Mouse (Mus musculus) heart, adult 9 months (tissue): Measurements from ENCODE around the gene St13.

ENCODE experiments used
- DNase-seq, 2 experiments: peaks; one replicate each; pipeline ENCODE4 v3.0.0; 2022; ENCODE audit warnings: low spot score in 2 of 2

St13 gene

DNA sequence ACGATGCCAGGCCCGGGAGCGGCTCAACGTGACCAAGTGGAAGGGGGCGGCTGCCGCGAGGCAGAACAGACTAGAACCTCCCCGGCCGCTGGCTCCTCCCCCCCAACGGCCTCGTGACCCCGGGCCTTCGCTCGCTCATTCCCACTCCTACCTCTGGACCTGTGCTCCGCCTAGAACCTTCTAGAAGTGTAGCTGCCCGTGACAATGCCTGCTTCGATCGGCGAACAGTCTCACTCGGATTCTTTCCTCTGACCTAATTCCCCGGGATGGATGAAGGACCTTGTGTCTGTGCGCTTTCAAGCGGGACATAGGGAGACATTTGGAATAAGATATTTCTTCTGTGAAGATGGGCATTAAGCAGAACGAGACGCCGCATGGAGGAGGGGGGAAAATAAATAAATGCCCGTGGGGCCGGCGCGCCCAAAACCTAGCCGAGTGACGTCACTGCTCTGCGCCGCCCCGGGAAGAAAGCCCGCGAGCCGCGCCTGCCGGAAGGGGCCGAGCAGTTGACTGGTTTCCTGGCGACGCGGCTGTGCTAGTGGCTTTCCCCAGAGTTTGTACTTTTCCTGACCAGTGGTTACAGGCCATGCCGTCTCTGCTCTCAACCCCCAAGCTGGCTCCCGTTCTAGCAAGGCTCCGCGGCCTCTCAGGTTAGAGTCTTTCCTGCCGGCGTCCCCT lies at the start of gene St13, which contains the start of gene Xpnpep3:
Gene St13, minus strand, starts transcription at position 440 of the 678 bp plus-strand sequence.
Gene Xpnpep3, plus strand, starts transcription at position 501 of the 678 bp plus-strand sequence.
- DNase-seq = peak; percentile 95 to 97

DNA sequence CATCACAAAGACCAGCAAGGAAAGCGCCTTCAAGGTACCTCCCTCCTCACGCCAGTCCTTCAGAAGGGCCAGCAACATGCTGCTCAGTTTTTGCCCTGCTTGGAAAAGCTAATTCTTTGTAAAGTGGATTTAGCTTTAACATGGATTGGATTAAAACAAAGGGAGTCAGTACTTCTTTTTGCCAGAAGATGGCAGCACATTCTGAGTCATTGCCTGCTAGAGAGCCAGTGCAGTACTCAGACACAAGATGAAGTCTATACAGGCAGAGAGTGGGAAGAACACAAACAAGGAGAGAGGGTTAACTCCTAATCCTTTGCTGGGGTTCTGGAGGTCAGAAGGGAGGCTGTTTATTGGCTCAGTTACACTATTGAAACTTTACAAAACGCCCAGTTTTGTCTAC lies 48.6 kb upstream of the St13 start:
- peak; percentile 20 to 67 for DNase-seq

DNA sequence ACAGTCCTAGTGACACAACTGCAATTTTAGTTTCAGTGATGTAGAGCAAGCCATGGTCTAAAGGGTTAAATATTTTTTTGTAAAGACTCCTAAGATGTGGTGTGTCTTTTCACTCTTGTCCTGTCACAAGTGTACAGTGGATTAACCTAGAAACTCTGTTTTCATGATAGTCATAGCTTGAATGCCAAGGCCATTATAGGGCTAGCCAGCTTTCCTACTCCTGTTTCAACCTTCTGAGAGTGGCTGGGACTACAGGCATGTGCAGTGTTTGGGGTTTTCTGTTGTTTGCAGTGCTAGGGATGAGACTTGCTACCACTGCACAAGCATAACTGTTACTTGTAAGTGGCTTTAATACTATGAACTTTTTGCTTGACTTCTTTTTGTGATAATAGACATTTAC lies 39.4 kb upstream of the St13 start:
- DNase-seq = no peak

DNA sequence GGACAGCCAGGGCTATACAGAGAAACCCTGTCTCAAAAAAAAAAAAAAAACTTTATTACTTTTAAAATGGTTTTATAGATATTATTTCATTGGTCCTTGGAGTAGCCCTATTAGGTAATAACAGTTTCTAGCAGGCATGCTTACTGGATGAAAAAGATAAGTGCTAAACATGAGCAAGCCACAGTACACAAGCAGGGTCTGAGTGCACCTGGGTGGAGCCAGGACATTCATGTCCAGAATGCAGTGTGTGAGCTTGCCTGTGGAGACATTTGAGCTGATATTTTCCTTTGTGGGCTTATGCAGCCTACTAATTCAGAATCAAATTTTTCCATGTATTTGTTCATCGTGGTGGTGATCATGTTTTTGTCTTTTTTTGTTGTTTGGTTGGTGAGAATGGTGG lies 38.5 kb upstream of the St13 start:
- DNase-seq = no peak

DNA sequence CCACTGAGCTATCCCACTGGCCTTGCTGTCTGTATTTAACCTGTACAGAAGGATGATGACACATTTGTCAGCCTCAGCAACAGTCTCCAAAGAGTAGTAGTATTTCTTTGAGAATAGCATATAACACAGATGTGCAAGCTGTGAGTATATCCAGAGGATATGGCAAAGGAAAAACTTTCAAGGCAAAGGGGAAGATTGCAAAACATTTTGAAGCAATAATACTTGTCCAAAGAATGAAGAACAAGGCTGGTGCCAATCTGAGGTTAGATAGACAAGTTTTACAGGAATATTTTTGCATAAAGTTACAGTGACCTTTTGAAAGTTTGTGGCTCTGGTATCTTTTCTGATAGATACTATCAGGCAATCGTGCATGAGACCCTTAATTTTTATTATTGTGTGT lies 31.3 kb upstream of the St13 start:
- DNase-seq = no peak

DNA sequence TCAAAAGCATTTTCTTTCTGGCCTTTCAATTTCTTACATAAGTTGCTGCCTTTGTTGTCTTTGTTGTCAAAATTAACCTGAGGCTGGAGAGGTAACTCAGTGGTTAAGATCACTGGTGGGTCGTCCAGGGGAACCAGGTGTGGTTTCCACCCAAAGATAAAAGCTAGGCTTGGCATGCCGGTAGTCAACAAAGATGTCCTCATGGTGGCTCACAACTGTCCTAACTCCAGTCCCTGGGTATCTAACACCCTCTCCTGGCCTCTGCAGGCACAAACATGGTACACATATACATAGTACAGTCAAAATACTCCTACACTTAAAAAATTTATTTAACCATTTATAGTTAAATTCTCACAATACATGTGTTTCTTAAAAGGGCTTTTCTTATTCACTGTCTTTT lies 28.1 kb upstream of the St13 start:
- no peak for DNase-seq

DNA sequence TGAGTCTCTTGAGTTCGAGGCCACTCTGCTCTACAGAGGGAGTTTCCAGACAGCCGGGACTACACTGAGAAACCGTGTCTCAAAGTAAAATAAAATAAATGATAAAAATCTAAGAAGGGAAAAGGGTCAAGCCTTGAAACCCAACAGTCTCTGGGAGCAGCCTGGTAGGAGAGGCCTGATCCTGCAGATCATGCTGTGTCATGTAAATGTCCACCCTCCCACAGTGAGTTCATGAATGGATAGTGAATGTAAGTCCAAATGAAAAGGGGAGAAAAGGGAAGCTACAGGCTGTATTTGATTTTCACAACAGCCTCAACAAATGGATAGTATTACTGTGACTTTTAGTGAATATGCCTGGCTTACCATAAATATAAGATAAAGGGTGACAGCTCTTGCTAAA lies 25.4 kb upstream of the St13 start:
- DNase-seq = no peak

DNA sequence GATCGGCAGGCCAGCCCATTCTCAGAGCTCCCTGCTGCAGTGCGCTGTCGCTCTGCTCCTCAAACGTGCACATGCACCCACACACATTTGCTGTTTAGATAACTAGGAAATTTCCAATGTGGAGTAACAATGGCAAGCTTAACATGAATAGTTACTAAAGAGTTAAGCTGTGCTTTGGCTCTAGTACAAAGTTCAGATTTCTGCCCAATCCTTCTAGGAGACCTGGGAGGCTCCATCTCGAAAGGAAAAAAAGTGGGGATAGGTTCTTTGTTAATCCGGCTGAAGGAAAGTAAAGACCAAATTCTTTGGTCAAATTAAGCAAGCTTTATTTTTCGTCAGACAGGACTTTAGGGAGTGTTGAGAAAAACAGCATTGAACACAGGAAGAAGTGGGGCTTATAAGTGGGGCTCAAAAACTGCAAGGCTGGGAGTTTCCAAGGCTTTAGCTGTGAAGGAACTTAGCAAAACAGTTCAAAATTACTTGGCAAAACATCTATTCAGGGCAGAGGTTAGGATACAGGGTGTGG lies 22.3 kb upstream of the St13 start:
- DNase-seq = no peak

DNA sequence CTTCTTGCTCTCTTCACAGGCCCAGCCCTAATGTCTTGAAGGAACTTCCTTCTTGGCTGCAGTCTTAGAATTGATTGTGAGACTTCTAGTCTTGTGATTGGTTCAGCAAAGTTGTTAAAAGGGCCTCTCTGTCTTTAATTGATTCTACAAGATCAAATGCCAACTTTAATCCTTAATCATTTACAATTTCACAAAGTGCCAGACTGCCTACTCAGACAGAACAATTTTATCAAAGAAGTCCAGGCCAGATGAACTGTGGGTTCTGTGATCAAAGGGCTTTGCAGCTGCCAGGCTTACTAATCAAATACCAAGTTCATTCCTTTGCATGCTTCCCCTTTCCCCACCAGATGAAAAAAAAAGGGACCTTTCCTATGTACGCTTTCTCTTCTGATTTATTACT lies 21.6 kb upstream of the St13 start:
- DNase-seq = peak in 1 of 2 experiments; percentile 2

DNA sequence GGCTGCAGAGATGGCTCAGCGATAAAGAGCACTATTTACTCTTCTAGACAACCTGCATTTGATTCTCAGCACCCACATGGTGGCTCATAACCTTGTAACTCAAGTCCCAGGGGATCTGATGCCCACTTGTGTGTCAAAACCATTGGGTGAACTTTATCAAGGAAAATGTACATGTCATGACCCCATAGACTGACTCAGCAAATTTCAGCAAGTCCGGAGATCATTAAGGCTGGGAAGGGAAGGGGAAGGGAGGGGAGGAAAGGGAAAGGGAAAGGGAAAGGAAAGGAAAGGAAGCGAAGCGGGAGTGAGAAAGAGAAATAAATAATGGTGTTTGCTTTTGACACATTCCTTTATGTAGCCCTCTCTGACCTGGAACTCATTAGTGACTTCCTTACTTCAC lies 18.2 kb upstream of the St13 start:
- DNase-seq = no peak

DNA sequence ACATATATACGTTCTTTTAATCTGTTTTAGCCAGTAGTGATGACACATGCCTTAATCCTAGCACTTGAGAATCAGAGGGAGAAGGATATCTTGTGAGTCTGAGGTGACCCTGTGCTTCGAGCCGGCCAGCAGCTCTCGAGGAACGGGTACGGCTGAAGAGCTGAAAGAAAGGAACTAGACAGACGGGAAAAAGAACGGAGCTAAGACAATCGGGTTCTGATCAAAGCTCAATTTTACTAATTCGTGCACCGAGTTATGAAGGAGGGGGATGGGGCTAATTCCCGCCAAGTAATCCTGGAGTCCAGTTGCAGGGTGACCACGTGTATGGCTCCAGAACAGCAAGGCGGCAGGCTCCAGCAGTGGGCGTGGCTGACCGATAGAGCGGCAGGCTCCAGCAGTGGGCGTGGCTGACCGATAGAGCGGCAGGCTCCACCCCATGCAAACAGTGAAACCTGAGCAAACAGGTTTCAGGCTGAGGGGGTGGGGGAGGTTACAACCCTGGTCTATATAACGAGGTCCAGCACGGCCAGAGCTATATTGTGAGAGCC lies 17.0 kb upstream of the St13 start:
- peak; percentile 33 to 43 for DNase-seq

DNA sequence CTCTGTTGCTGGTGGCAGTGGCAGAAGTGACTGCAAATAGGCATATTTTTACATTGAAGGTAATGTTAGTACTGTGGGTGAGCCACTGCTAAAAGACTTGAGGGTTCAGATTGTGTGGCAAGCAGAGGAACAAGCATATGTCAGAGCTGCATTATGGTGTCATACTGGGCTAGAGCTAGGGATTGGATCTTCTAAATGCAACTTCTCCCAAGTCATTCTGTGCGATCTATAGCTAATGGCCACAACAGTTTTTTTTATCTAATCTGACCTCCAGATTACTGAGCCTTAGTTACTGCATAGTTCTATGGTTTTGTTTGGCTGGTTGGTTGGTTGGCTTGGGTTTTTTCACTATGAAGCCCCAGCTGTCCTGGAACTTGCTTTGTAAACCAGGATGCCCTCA lies 8.3 kb upstream of the St13 start, which contains the start of gene Dnajb7:
Gene Dnajb7, minus strand, starts transcription at position 101 of the 400 bp plus-strand sequence.
- no peak for DNase-seq

DNA sequence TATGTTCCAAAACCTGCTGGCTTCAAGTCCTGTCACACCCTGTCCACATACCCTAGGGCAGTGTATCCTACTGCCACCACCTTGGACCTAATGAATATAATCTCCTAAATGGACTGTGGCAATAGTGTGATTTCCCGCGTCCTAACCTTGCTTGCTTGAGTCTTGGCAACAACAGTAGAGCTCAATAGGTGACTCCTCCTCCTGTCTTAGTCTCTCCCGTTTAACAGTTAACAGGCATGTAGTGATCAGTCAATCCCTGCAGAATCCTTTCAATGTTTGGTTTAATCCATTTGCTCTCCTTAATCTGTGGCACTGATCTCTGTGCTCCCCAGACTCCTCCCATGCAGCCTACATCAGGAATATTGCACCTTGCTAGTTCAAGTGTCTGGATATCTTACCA lies 5.1 kb upstream of the St13 start:
- no peak for DNase-seq

DNA sequence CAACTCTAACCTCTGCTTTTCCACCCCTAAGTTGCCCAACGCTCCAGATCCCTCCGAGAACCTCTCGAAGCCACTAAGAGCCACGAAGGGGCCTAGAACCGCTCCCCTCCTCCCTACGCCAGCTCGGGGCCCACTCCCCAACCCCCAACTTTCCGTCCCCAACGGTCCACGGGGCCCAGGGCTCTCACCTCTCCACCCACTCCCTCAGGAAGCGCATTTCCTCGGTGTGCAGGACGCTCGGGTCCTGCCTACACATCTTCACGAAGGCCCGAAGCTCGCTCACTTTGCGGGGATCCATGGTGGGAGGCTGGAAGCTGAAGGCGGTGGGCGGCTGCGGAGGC lies 610 bp downstream of the St13 start:
- no peak for DNase-seq

DNA sequence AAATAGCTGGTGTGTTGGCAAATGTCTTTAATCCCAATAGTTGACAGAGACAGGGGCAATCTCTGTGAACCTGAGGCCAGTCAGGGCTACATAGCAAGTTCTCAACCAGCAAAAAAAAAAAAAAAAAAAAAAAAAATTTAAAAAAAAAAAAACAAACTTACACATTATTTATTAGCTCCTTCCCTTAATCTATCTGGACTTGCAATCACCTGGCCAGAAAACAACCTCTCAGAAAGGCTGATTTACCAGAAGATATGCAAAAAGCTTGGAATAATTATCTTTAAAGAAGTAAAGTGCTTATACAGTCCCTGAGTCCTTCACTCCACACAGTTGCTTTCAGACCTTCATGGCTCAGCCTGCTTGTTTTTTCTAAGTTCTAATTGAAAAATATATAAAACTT lies 1.7 kb downstream of the St13 start:
- no peak for DNase-seq

DNA sequence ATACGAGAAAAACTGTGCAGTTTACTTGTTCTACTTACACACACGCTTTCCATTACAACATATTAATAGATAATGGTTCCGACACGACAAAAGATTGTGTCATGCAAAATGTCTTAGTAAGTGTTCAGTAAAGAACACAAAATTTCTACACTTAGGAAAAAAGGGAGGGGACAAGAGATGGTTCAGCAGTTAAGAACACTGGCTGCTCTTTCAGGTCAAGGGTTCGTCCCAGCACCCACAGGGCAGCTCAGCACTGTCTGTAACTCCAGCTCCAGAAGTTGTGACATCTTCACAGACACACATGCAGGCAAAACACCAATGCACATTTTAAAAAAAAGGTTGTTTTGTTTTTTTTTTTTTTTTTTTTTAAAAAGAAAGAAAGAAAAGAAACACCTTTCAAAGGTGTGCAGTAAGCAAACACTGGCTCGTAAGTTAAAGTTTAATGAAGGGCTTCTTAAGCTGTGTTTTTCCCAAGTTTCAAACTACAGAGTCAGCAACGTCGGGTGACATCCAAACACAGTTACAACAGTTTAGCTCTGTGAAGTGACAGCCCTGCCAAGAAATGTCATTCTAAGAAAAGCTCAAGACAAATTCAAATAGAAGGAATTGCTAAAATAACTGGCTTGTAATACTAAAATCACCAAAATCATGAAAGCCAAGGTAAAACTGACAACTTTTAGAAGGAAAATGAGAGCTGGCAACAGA lies 5.5 kb downstream of the St13 start:
- DNase-seq = no peak

DNA sequence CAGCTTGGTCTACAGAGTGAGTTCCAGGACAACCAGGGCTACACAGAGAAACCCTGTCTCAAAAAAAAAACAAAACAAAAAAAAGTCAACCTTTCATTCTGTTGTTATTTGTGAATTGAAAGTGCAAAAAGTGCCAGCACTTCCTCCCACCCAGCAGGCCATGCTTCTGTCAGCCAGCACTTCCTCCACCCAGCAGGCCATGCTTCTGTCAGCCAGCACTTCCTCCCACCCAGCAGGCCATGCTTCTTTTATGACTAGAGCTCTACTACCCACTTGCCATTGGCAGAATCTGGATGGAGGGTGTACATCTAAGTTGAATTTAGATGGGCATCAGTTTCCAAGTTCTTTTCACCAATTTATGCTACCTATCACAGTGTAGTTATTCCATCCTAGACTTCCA lies 6.9 kb downstream of the St13 start:
- DNase-seq = peak; percentile 7 to 11

DNA sequence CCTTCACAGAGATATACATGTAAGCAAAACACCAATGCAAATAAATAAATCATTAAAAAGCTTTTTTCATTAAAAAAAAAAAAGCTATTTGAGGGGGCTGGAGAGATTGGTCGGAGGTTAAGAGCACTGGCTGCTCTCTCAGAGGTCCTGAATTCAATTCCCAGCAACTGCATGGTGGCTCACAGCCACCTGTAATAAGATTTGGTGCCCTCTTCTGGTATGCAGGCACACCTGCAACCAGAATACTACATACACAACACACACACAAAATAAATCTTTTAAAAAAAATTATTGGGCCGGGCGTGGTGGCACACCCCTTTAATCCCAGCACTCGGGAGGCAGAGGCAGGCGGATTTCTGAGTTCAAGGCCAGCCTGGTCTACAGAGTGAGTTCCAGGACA lies 13.6 kb downstream of the St13 start:
- DNase-seq = no peak

DNA sequence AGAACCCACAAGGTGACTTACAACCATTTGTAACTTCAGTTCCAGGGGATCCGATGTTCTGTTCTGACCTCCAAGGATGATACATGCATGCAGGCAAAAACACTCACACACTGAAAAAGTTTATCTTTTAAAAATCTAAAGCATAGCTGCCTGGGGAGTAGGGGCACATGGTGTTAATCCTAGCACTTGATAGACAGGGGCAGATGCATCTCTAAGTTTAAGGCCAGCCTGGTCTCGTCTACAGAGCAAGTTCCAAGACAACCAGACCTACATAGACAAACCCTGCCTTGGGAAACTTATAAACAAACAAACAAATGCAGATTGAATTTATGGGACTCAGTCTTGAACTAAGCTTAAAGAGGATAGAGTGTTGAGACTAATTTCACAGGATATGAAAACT lies 21.0 kb downstream of the St13 start:
- DNase-seq = no peak

DNA sequence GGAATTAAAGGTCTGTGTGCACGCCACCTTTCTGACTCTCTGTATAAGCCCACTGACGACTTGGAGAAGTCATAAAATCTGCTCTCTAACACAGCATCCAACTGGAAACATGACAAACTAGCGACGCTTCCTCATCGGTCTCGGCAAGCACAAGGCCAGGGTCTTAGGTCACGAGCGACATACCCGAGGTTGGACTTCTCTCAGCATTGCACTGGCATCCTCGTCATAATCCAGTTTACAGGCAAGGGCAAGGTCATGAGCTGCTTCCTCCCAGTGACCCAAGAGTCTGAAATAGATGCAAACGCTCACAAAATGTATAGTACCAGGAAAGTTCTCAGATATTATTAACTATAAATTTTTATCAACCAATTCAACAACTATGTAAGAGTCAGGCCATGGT lies 25.3 kb downstream of the St13 start:
- DNase-seq = no peak

DNA sequence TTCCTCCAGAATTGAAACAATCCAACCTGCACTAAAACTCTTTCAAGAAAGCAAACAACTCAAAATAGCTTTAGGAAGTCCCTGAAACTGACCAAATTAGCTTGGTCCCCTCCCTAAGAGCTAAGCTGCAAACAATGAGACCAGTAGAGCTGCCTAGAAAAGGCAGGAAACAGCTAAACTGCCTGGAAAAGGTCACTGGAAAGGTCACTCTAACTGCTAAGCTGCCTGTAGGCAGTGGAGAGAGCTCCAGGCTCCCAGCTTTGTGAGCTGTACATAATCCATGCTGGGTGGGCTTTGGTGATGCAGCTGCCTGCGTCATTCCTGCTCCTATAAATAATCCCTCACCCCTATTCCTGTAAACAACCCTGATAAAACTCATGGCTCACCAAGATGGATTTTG lies 29.5 kb downstream of the St13 start:
- DNase-seq = no peak

DNA sequence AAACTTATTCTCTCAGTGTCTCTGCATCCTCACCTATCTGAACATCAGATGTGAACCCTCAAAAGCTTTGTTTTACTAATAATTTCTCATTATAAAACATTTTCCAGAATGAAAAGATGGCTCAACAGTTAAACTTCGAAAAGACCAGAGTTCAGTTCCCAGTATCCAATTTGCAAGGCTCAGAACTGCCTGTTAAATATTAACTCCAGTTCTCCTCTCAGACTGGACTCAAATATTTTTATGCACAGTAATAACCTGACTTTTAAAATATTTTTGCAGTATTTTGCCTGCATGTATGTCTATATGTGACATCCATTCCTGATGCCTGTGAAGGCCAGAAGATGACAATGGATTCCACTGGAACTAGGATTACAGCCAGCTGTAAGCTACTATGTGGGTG lies 31.3 kb downstream of the St13 start:
- DNase-seq = no peak

DNA sequence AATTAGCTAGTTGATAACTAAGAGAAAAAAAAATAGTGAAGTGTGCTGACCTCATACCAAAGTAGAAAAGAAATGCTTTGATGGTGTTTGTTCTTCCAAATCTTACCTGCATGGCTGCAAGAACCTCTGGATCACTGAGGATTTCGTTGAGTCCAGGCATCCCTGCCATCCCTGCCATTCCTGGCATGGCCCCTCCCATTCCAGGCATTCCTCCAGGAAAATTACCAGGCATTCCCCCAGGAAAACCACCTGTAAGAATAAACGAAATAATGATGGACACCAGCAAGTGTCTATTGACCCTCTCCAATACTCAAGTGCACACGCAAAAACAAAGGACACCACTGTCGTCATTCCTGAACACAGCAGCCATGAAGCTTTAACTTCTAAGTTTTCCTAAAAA lies 33.6 kb downstream of the St13 start:
- no peak for DNase-seq
